Mouse (Mus musculus) bone marrow macrophage, adult 2 months (primary cell): ENCODE measurements around the gene Ctsz.

ENCODE experiments used
- CTCF ChIP-seq: IDR thresholded peaks from 2 replicates; pipeline ENCODE4 v1.5.1; 2012; ENCODE audit warnings: low read depth, mild to moderate bottlenecking, low read length, moderate library complexity
- POLR2A ChIP-seq: IDR thresholded peaks from 2 replicates; pipeline ENCODE4 v1.6.1; 2012; ENCODE audit warnings: mild to moderate bottlenecking, low read depth, low read length, borderline replicate concordance

GRCm38 (mm10) chr2:174396643-174397042, 42.2 kb downstream of the Ctsz start:
- TF ChIP-seq CTCF (no peak), POLR2A (no peak)
